Mouse (Mus musculus) midbrain, embryonic 16.5 days (tissue): ENCODE results near the gene Hs6st3. TPM values are rescaled to one million over a fixed set of nuclear protein-coding genes. Genes with fewer than 3 reads are reported as not detected.

Experiments
- ATAC-seq: fragments of 200-750 bp; cut with Nextera tagmentation; 2 replicates; pipeline ENCODE4 v1.8.0; 2017; ENCODE audit warnings: moderate TSS enrichment
- H3K27ac ChIP-seq: fragments of 300-500 bp; sonication (generic); 2 replicates; pipeline ENCODE4 v1.5.1; 2014; ENCODE audit warnings: mild to moderate bottlenecking, low read length, mixed read lengths
- H3K27me3 ChIP-seq: fragments of 300-500 bp; sonication (generic); 2 replicates; pipeline ENCODE4 v1.6.1; 2014; ENCODE audit warnings: low read depth, low read length, mixed read lengths; ENCODE audit not compliant: control insufficient read depth, insufficient read depth
- H3K36me3 ChIP-seq: fragments of 300-500 bp; sonication (generic); 2 replicates; pipeline ENCODE4 v1.6.1; 2014; ENCODE audit warnings: mild to moderate bottlenecking, low read length, moderate library complexity, mixed read lengths; ENCODE audit not compliant: control insufficient read depth, insufficient read depth
- H3K4me1 ChIP-seq: fragments of 300-500 bp; sonication (generic); 2 replicates; pipeline ENCODE4 v1.6.1; 2014; ENCODE audit warnings: mild to moderate bottlenecking, low read length, mixed read lengths; ENCODE audit not compliant: control insufficient read depth, insufficient read depth
- H3K4me2 ChIP-seq: fragments of 300-500 bp; sonication (generic); 2 replicates; pipeline ENCODE4 v1.6.1; 2014; ENCODE audit warnings: mild to moderate bottlenecking, low read length, mixed read lengths
- H3K4me3 ChIP-seq: fragments of 300-500 bp; sonication (generic); 2 replicates; pipeline ENCODE4 v1.5.1; 2014; ENCODE audit warnings: low read depth, mild to moderate bottlenecking, low read length, moderate library complexity, mixed read lengths
- H3K9ac ChIP-seq: fragments of 300-500 bp; sonication (generic); 2 replicates; pipeline ENCODE4 v1.6.1; 2014; ENCODE audit warnings: low read depth, low read length, mixed read lengths
- H3K9me3 ChIP-seq: fragments of 300-500 bp; sonication (generic); replicated peaks from 2 replicates; pipeline ENCODE4 v1.6.1; 2014; ENCODE audit warnings: mild to moderate bottlenecking, low read length, mixed read lengths; ENCODE audit not compliant: control insufficient read depth, poor library complexity, severe bottlenecking
- WGBS: fragments of 180-500 bp; shearing (Covaris S2); extraction: QIAGEN DNeasy Blood & Tissue Kit; methylation state at CpG from one replicate; pipeline ENCODE4 v1.1.7; 2014; 5-methylcytosine and 5-hydroxymethylcytosine counted together
- polyA plus RNA-seq: library from polyadenylated mRNA; unstranded; fragments of >200 nt; fragmentation: Nextera tagmentation; extraction: Ambion mirVana; gene quantifications from 2 replicates; pipeline ENCODE4 v1.2.1, GENCODE M21; 2015

The Hs6st3 gene
- polyA plus RNA-seq, 1 experiment from 2014 or later, result 1.3 TPM

DNA sequence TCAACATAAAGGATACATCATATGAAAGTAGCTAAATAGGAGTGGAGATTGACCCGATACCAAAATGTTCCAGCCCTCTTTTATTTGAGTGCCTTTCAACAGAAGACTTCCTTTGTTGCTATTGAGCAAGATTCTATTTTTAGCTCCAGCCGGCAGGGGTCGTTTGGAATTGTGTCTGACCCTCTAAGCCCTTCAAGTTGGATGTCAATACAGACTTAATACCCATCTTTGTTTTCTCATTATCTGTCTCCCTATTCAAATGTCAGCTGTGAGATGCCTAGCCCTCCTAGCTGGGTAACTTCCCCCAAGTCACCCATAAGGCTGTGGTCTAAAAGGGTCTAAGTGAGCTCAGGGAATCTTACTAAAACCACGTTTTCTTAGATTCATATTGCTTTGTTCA lies 312.3 kb downstream of the Hs6st3 start:
- 8% methylated on average over 4 of the region's 4 CpGs for WGBS

GRCm38 (mm10) chr14:119451594-119451993 lies 313.5 kb downstream of the Hs6st3 start:
- Histone ChIP-seq H3K9me3 (no peaks in the 10 kb centered on the region), H3K9ac (no peak overlapping the region), H3K4me1 (no peaks in the 10 kb centered on the region; the same call in 1 of the 2 replicates), H3K27me3 (no peaks in the 10 kb centered on the region), H3K36me3 (no peaks in the 10 kb centered on the region), H3K4me2 (no peak overlapping the region), H3K27ac (no peak overlapping the region), H3K4me3 (no peak overlapping the region)
- no peak for ATAC-seq

More for the DNA sequence above, 312.3 kb downstream of the Hs6st3 start:
- no peak overlapping the region for H3K9ac ChIP-seq
- no peaks in the 10 kb centered on the region for H3K27me3 ChIP-seq
- H3K36me3 ChIP-seq, result no peaks in the 10 kb centered on the region
- H3K27ac ChIP-seq, result no peak overlapping the region
- no peak overlapping the region for H3K4me3 ChIP-seq
- H3K4me2 ChIP-seq, result no peak overlapping the region
- H3K4me1 ChIP-seq, result no peaks in the 10 kb centered on the region; the same call in 1 of the 2 replicates
- no peaks in the 10 kb centered on the region for H3K9me3 ChIP-seq
- no peak for ATAC-seq

DNA sequence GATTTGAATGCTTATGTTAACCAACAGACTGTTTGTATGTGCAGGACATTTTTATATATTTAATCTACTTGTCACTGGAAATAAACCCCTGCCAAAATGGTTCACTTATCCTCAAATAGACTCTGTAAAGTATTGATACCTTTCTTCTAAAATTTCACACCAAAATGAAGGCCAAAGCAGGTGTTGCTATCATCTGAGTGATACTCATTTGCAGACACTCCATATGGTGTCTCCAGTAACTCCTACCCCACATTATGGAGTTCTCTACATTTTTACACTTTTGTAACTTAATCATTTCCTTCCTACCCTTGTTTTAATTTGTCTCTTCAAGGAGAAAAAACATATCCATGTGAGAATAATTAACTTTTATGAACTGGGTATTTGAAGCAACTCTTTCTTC lies 314.2 kb downstream of the Hs6st3 start:
- no peak for ATAC-seq
- no peaks in the 10 kb centered on the region for H3K27me3 ChIP-seq
- H3K9ac ChIP-seq, result no peak overlapping the region

DNA sequence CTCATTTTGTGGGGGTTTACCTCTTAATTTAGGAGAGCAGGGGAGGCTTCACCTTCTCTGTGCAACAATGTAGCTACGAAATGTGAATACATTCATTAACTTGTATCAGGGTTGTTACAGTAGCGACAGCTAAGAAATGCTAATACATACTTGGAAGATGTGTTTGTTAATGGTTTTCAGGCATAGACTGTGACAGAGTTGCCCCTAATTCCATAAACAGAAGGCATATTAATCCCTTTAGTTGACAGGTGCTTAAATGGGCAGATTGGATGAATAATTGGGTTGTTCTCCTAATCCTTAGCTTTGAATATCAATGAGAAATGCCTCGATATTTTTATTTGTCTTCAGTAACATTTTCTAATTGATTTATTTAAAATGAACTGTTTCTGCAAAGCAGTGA lies 314.7 kb downstream of the Hs6st3 start:
- no peak overlapping the region for H3K9ac ChIP-seq
- no peak for ATAC-seq
- 49% methylated on average over 3 of the region's 3 CpGs for WGBS

More for the DNA sequence above, 314.2 kb downstream of the Hs6st3 start:
- Histone ChIP-seq H3K4me1 (no peaks in the 10 kb centered on the region; the same call in 1 of the 2 replicates), H3K4me3 (no peak overlapping the region), H3K27ac (no peak overlapping the region), H3K36me3 (no peaks in the 10 kb centered on the region), H3K9me3 (no peaks in the 10 kb centered on the region), H3K4me2 (no peak overlapping the region)

DNA sequence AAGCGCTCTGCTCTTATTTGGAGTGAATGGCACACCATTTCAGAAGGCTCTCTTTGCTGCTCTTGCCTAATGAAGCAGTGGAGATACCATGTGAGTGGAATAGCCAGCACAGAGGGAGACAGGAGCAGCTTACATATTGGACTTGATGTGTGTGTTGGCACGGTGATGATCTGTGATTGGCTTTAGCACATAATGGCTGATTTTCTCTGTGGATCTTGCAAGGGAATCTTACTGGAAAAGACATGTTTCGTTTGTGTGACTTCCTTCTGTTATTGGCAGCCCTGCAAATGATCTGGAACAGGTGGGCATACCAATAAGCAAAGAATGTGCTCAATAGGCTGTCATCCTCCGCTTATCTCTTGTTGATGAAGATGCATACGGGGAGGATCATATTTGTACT lies 326.2 kb downstream of the Hs6st3 start:
- no peak for ATAC-seq
- no peaks in the 10 kb centered on the region for H3K9me3 ChIP-seq
- no peaks in the 10 kb centered on the region for H3K4me1 ChIP-seq
- no peak overlapping the region for H3K9ac ChIP-seq
- WGBS, result 64% methylated on average over 5 of the region's 5 CpGs
- H3K27ac ChIP-seq, result no peak overlapping the region
- H3K27me3 ChIP-seq, result no peaks in the 10 kb centered on the region
- no peaks in the 10 kb centered on the region for H3K36me3 ChIP-seq
- H3K4me2 ChIP-seq, result no peak overlapping the region
- H3K4me3 ChIP-seq, result no peak overlapping the region

More for the DNA sequence above, 314.7 kb downstream of the Hs6st3 start:
- Histone ChIP-seq H3K4me2 (no peak overlapping the region), H3K27ac (no peak overlapping the region), H3K4me3 (no peak overlapping the region), H3K4me1 (no peaks in the 10 kb centered on the region; the same call in 1 of the 2 replicates), H3K36me3 (no peaks in the 10 kb centered on the region), H3K27me3 (no peaks in the 10 kb centered on the region), H3K9me3 (no peaks in the 10 kb centered on the region)

DNA sequence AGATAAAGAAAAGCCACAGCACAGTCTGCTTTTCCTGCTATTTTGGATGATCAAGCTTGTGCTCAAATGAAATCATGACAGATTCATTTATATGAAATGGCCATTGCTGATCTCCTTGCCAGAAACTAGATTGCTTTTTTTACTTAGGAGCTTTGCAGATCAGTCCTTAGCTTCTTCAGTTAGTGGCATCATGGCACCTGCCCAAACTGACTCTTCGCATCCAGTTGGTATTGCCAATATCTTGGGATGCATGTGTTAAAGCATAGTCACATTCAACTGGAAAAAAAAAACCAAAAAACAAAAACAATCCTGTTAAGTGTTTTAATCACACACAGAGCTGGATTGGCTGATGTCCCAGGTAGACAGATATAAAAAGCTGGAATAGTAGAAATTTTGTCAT lies 326.7 kb downstream of the Hs6st3 start:
- no peaks in the 10 kb centered on the region for H3K27me3 ChIP-seq
- ATAC-seq, result no peak

DNA sequence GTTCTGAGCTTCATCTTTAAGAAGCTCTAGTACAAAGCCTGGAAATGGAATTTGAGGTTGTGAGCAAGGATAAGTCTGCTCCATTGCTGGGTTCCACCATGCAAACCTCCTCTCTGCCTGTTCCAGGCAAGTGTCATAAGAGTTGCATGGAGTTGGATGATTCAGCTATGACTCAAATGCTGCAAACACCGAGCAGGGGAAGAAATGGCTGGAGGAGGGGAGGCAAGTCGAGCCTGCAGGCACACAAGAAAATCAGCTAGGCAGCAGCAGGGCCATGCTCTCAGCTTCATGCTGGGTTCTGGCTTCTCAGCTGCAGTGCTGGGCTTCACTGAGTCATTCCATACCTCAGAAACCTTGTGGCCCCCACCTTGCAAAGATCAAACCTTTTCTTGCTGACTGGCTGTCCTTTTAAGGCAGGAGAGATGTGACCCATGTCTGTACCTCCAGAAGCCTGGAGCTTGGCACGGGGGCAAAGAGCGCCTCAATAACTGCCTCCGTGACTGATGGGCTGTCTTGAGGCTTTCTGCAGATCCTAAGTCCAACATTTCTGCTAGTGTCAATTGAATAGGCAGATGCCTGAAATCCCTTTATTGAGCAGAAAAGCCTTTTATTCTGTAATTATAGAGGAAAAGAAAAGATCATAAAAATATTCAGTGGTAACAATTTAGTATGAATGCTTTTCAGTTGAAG lies 328.9 kb downstream of the Hs6st3 start:
- H3K9ac ChIP-seq, result no peak overlapping the region
- H3K36me3 ChIP-seq, result no peaks in the 10 kb centered on the region
- H3K27ac ChIP-seq, result no peak overlapping the region
- ATAC-seq, result no peak
- no peaks in the 10 kb centered on the region for H3K9me3 ChIP-seq
- no peak overlapping the region for H3K4me2 ChIP-seq
- 70% methylated on average over 5 of the region's 5 CpGs for WGBS
- no peak overlapping the region for H3K4me3 ChIP-seq
- no peaks in the 10 kb centered on the region for H3K4me1 ChIP-seq
- H3K27me3 ChIP-seq, result no peaks in the 10 kb centered on the region; the same call in 1 of the 2 replicates

More for the DNA sequence above, 326.7 kb downstream of the Hs6st3 start:
- no peak overlapping the region for H3K27ac ChIP-seq
- no peak overlapping the region for H3K4me3 ChIP-seq
- H3K9me3 ChIP-seq, result no peaks in the 10 kb centered on the region
- no peak overlapping the region for H3K4me2 ChIP-seq
- no peaks in the 10 kb centered on the region for H3K4me1 ChIP-seq
- H3K36me3 ChIP-seq, result no peaks in the 10 kb centered on the region
- WGBS, result 93% methylated on average over 1 of the region's 1 CpGs
- H3K9ac ChIP-seq, result no peak overlapping the region

DNA sequence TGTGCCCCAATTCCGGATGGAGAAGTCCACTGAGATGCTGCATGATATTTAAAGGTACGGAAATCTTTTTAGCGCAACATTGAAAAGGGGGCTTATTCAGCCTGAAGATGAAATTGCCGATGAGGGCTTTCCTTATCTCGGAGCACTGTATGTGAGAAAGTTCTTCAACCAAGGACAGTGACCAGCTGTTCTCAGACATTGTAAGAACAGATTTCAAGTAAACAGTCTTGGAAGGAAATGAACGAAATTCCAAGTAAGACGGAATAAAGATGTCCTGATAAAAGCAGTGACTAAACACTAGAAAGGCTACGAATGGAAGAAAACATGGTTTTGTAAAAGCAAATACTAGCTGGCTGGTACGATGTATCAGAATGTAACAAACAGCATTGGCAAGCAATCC lies 338.4 kb downstream of the Hs6st3 start:
- WGBS, result 94% methylated on average over 9 of the region's 9 CpGs
- H3K27ac ChIP-seq, result no peak overlapping the region
- no peaks in the 10 kb centered on the region for H3K9me3 ChIP-seq
- no peaks in the 10 kb centered on the region for H3K36me3 ChIP-seq
- ATAC-seq, result no peak
- H3K4me2 ChIP-seq, result no peak overlapping the region
- no peaks in the 10 kb centered on the region for H3K4me1 ChIP-seq
- H3K4me3 ChIP-seq, result no peak overlapping the region
- no peaks in the 10 kb centered on the region for H3K27me3 ChIP-seq
- no peak overlapping the region for H3K9ac ChIP-seq

- Histone ChIP-seq H3K9me3 (no peaks in the 10 kb centered on the region), H3K27me3 (no peaks in the 10 kb centered on the region), H3K4me3 (no peak overlapping the region), H3K36me3 (no peaks in the 10 kb centered on the region), H3K9ac (no peak overlapping the region), H3K4me1 (no peaks in the 10 kb centered on the region), H3K4me2 (no peak overlapping the region), H3K27ac (no peak overlapping the region)
- ATAC-seq, result no peak
- 84% methylated on average over 4 of the region's 4 CpGs for WGBS
Measured at GRCm38 (mm10) chr14:119477836-119478235, 339.7 kb downstream of the Hs6st3 start.
